Mouse (Mus musculus): ENCODE measurements around the gene 4930523C07Rik.

Gene 4930523C07Rik

DNA sequence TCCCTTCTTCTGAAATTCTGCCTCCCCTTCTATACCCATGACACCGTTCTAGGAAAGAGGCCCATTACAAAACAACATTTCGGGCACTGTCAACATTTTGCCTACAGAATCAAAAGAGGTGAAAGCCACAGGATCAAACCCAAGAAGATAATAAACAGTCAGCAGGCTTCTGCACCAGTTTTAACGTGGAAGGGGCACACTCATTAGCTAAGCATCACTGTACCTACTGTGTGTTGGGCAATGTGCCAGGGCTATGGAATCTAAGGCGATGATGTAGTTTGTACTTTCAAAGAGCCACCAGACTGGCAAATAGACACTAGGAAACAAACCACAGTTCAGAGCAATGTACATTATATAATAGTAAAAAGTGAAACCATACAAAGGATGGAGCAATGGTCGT lies 1.8 kb downstream of the 4930523C07Rik start:
- in situ Hi-C loops (cut with MboI, MseI) = no loop called here

DNA sequence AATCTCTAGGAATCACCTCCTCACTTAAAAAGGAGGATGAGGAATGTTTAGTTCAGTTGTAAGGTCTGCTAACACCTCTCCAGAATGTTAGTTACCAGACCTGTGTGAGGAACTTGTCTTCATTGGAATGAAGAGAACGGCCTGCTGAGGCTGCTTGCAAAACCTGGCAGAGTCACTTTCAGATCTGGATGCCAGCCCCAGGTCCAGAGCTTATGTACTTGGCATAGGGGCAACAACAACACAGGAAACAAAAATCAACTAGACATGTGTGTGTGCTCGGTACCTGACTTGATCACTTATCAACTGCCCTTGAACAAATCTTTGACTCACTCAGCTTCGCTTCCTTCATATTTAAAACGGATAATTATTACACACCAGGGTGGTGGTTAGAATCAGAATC lies 2.6 kb downstream of the 4930523C07Rik start:
- in situ Hi-C loops (cut with MboI, MseI) = no loop called here

DNA sequence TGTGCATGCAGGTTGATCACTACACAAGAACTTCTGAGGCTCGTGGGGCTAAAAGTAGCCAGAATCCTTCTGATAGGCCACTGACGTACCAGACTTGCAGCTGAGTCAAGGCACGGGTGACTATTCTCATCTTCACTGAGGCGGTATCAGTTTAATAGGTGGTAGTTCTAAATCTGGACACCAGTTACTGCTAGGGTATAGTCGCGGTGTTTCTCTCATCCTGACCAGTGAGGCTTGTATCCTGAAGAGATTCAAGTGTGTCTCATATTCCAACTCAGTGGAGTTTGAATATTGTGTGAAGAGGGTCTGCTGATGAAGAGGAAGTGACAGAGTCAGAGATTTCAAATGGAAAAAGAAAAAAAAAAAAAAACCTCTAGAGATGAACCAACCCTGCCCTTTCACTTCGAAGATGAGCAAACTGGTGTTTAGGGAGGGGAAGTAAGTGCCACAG lies 3.3 kb downstream of the 4930523C07Rik start:
- in situ Hi-C loops (cut with MboI, MseI) = no loop called here

DNA sequence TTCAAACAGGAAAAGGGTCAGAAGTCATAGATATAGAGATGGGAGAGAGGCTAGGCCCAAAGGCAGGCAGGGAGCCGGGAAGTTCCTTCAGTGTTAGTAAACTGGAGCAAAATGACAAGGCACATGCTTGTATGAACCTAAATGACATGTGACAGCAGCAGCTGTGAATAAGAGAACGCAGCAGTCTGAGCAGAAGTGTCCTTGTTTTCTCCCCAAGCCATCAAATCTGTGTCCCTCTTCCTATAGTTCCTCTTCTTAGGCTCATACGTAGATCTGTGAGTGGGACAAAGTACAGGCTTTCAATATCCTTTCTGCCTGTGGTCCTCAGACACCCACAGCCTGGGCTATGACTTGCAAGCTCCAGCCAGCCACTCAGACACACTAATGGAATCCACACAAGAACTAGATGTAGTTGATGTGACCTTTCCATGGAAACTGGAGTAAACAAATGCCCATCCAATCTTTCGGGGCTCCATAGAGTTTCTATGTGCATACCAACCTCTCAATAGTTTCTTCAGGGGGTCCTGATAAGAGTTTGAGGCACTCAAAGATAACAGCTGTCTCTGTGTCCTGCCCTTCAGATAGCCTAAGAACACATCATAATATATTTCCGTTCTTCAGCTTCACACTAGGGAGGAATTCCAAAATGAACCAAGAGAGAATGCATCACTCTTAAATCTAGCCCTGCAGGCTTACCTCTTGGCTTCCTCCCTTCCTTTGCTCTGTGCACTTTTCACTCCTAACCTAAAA lies 5.1 kb downstream of the 4930523C07Rik start:
- in situ Hi-C loops (cut with MboI, MseI) = no loop called here

DNA sequence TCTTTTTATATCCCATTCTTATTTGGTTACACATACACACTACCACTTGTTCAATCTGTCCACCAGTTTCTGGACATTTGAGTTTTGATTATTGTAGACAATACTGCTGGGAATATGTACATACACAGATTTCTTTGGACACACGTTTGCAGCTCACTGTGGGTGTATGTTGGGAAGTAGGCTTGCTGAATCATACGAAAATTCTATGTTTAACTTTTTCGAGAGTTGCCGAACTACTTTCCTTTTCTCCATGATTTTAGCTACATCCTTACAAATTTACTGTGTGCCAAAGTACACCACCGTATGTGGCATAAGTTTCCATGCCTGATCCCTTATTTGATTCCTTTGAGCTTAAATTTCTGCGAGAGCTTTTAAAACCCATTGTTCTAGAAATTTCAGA lies 6.7 kb downstream of the 4930523C07Rik start:
- in situ Hi-C loops (cut with MboI, MseI) = no loop called here

DNA sequence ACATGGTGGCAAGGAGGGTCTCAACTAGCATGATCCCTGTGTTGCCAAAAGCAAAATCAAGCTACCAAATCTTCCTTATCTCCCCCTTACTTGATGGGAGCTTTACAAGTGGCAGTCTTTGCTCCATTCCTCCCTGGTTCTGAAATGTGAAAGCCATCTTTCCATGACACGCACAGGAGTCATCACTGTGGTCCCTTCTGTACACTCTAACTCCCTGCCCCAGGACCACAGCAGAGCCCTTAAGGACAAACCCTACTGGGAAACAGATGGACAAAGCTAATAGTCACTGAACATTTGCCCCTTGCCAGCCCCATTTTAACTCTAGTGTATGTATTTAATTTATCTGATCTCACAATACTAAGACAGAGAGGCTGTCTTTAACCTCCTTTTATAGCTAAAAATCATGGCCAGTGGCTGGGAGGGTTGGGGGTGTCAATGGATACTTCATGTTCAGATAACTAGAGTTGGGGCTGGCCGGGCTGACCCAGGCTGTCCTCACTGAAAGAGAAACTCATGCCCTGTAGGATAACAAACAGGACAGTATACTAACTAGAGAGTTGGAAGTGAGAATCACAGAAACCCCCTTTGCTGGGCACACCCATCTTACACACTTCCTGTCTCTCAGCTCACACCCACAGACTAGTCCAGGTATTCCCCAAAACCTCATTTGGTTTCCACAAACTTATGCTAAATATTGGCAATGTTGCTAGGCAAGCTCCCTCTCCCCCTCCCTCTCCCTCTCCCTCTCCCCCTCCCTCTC lies 8.6 kb downstream of the 4930523C07Rik start:
- in situ Hi-C loops (cut with MboI, MseI) = no loop called here

DNA sequence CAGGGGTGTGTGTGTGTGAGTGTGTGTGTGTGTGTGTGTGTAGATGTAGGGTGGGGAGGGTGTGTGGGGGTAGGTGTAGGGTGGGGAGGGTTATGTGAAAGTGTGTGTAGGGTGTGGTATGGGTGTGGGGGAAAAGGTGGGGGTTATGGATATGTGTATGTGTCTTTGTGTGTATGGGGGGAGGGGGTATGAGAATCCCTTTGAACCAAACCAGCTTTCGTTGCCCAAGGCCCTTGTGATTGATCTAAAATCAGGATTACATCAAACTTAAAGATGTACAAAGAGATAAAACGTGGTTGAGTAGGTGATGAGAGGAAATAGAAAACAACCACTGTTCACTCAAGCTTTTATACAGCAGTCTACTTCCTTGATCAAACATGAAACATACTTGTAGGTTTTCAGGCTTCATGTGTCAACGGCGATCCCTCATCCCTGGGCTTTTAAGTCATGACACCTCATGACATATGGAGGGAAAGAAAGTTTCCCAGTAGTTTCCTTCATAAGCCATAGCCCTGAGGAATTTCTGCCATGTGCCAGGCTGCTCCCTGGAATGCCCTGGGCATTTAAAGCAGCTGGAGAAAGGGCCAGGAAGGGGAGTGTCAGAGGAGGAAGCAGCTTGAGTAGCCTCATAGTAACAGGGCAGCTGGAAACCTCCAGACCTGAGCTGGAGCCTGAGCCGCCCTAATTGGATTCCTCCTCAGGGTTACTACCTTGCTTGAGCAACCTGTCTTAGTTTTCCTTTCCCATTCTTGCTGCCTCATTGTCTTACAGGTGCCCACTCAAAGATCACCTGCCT lies 9.5 kb downstream of the 4930523C07Rik start:
- in situ Hi-C loops (cut with MboI, MseI) = no loop called here

DNA sequence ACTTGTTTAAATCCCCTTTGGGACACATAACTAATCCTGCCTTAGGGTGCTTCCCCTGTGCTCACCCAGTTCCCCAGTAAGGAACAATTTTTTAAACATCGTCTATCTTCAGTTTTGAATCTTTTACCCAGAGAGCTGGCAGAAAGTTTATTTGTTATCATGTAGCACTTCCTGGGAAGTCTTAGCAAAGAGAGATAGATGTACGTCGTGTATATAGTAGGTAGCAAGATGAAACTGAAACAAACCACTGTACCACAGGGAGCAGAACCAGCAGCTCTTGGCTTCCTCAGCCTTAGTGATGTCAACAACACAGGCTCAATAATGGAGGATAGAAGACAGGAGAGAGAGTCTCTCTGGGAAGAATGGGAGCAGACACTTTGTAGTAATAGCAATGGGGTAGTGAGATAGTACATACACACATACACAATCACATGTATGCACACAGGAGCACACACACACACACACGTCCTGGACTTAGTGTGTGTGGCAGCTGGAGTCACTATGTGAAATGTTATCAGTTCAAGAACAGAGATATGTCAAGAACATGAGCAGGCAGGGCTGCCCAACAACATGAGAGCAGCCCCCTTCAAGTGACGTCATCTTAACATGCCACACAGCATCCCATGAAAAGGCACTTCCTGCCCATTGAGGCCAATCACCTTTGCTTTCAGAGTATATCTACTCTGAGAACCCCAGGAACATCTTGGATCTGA lies 10.3 kb downstream of the 4930523C07Rik start:
- in situ Hi-C loops (cut with MboI, MseI) = no loop called here

DNA sequence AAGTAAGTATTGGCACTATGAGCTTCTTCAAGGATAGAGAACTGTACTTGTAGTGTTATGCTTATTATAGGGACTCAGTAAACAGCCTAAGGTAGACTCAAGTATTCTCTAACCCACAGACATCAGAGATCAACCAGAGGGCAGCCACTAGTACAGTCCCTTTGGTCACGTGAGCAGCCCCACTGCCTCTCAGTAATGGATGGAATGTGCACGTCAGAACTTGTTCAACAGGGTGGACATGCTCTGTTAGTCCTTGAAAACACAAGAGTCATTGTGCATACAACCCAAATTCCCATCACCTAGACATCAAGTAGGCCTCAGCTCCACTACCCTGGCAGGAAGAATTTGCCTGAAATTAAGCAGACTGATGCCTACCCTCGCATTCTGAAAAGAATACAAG lies 13.5 kb downstream of the 4930523C07Rik start:
- in situ Hi-C loops (cut with MboI, MseI) = no loop called here

DNA sequence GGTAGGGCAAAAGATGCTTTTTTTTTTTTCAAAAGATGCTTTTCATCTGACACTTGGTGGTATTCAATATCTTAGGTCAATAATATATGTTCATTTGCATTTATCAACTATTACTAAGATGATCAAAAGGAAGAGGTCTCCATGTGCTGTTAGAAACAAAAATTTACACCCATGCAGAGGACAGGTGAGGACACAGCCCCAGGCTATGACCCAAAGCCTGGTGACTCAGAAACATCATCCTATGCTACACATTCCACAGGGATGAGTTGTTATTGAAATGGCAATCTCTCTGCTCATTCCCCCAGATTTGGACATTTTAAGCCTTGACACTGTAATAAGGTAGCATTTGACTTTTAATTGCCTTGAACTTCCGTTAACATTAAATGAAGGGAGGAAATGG lies 15.7 kb downstream of the 4930523C07Rik start:
- in situ Hi-C loops (cut with MboI, MseI) = loop anchor here in 1 of 2 experiments (5.0 kb wide), 1 partner anchor 153 kb away; no protein-coding TSS in a partner anchor

DNA sequence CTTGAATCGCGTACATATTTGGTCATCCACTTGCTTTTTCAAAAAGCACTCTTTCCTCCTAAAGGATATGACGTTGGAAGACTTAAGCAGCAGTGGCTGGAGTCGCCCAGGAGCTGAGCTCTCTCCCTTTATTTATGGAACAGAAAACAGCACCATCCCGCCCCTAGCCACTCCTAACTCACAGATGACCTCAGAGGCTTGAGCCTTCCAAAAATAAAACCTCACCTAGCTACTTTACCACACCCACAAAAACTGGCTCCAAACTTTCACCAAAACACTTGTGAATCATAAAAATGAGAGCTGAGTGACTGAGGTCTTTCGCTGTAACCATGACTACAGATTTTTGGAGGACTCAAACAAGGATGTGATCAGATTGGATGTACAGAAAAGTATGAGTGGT lies 16.4 kb downstream of the 4930523C07Rik start:
- in situ Hi-C loops (cut with MboI, MseI) = loop anchor here in 1 of 2 experiments (5.0 kb wide), 1 partner anchor 153 kb away; no protein-coding TSS in a partner anchor

DNA sequence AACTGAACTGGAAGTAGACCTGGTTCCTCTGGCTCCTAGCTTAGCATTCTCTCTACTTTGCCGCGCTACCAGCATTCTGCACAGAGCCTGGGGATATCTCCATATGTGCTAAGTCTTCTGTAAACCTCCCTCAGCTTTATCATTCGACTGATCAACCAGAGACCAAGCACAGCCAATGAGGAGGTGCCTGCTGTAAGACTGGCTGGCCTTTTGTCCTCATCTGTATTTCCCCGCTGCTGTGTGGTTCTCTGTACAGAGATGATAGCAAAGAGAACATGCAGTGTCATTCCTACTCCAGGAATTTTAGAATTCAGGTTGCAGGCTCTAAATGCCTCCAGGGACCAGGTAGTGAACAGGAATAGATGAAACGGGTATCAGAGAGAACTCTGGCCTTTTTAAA lies 17.1 kb downstream of the 4930523C07Rik start:
- in situ Hi-C loops (cut with MboI, MseI) = loop anchor here in 1 of 2 experiments (5.0 kb wide), 1 partner anchor 154 kb away; no protein-coding TSS in a partner anchor

DNA sequence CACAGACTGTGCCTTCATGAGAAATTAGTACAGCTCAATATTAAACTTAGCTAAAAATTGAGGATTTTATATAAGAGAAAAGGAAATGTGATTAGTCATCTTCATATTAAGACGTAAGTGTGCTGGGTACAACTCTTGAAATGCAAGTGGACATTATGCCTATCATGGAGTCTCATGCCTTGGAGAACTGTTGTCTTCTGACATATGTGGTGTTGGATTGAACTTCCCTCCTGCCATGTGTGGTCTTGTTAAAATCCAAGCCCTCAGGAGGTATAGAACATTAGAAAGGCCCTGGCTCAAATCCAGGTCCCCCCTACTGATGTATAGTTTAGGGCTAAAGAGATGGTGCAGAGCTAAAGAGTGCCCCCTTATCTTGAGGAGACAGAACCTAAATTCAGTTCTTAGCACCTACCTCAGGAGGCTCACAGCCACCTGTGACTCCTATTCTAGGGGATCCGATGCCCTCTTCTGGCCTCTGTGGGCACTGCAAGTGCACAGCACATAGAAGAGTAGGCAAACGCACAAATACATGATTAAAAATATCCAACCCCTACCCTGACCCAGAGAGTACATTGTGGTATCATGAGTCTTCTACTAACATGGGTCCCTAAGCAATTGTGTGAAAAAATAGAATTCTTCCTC lies 17.7 kb downstream of the 4930523C07Rik start:
- in situ Hi-C loops (cut with MboI, MseI) = loop anchor here in 1 of 2 experiments (5.0 kb wide), 1 partner anchor 155 kb away; no protein-coding TSS in a partner anchor

DNA sequence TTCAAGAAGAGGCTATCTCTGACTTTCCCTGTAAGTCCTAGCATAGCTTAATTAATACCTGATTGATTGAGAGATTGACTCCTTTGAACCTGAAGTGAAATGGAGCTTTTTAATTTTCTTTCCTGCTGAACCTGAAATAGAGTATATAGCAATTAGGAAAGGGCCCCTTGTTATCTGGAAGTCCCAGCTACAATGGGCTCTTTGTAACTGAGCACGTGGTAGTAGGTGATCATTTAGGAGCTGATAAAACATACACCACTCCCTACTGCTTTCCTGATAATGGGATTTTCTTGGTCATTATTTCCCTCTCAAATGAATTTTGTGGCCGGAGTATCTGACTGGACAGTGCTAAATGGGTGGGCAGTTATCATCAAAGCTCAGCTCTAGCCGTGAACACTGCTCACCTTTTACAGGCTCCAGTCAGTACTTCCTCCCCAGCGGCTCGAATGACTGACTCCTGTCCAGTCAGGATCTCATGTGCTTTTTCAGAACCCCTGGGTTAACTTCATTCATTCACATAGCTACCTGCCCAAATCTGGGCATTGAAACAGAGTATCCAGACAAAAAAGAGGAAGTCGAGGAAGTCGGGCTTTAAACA lies 20.5 kb downstream of the 4930523C07Rik start:
- in situ Hi-C loops (cut with MboI, MseI) = loop anchor here in 1 of 2 experiments (5.0 kb wide), 1 partner anchor 157 kb away; no protein-coding TSS in a partner anchor

DNA sequence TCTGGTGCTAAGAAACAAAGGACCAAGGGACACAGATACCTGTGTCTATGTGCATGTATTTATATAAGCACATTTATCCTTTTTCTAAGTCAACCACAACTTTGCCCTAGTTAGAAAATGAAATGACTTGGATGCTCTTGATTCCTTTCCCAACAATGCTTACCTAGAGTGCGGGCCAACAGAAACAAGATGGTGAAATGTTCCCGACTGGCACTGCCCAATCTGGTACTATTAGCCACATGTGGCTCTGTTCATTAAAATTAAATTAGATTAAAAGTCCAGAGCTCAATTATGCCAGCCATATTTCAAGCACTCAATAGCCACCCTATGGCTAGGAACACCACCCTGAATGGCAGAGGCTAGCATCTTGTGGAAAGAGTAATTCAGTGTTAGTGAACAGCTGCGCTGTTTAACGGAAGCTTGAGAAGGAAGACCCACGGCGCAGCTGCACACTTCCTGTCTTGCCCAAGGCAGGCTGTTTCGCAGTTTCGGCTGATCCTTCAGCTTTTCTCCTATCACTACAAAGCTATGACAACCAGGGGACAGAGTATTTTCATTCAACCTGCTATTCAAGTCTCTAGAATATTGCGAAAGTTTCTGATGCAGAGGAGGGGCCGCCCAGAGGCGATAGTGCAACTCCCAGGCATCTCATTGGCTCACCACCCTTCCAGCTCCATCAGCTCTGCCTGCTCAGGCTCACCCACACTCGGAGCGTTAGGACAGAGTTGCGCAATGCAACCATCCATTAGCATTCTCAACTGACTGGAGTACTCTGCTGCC lies 34.9 kb downstream of the 4930523C07Rik start:
- in situ Hi-C loops (cut with MboI, MseI) = loop anchor here (5.0 to 10.0 kb wide), 2 partner anchors 172 to 404 kb away; no protein-coding TSS in a partner anchor

DNA sequence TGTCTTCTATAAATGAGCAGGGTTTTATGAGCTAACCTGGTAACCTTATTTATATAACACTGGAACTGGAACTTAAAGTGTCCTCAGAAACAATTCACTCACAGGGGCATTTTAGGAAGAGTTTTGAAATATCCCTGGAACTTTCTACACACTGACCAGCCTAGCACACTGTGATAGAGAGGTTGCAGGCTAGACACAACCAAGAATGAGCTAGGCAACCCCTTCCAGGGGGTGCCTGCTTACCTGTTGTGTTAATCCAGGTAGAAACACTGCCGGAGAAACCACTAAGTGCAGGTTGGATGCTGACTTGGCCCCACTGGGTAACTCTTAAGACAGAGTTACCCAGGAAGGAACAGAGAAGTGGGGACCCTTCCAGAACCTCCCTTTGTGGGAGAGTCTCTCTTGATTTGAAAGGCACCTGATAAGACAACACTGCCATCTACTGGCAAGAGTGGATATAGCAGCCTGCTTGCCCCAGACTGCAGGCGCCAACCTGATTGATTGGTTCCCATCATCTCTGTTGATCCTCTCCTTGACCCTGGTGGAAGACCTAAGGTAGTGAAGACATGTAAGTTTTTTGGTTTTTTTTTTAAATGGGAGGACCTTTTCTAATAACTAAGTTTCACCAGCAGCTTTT lies 36.7 kb downstream of the 4930523C07Rik start:
- in situ Hi-C loops (cut with MboI, MseI) = loop anchor here (5.0 to 10.0 kb wide), 2 partner anchors 686 to 689 kb away; no protein-coding TSS in a partner anchor

DNA sequence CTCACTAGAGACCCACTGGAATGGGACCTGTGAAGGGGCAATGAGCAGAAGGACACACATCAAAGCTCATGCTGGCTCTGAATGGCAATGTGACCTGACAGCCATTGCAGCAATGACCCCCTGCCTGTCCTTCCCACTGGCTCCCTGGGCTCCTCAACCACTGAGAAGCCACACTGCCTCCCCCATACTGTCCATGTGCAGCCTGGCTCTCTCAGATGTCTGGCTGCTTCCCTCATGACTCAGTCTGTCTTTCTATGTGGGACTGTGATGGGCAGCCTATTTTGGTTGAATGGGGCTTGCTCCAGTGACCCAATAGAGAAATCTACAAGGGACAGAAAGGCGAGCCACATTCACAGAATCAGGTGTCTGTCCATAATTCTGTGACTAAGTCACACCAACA lies 38.5 kb downstream of the 4930523C07Rik start:
- in situ Hi-C loops (cut with MboI, MseI) = loop anchor here (5.0 to 10.0 kb wide), 2 partner anchors 688 to 690 kb away; no protein-coding TSS in a partner anchor

DNA sequence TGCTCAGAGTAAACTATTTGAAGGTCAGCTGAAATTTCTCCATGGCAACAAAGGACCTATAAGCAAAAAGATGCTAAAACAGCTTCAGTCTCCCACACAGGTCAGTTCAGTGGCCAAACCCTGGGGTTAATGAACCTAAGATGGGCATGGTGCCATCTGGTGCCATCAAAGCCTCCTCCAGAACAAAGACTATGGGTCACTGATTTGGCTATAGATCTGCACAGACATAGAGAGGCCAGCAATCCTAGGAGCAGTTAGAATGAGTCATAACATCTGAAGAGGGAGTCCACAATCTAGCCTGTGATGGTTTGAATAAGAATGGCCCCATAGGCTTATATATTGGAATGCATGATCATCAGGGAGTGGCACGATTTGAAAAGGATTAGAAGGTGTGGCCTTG lies 40.1 kb downstream of the 4930523C07Rik start:
- in situ Hi-C loops (cut with MboI, MseI) = loop anchor here (5.0 to 10.0 kb wide), 2 partner anchors 689 to 692 kb away; no protein-coding TSS in a partner anchor

Data from T-helper 17 cell (primary cell).